Mouse (Mus musculus) testis, adult 2 months (tissue): Measurements from ENCODE around the gene Tfpi.

ENCODE experiments used
- CTCF ChIP-seq: fragments of 200-500 bp; IDR thresholded peaks from 2 replicates; pipeline ENCODE4 v1.5.1; 2012; ENCODE audit warnings: low read depth, mild to moderate bottlenecking, inconsistent platforms, low read length, moderate library complexity; ENCODE audit not compliant: control insufficient read depth, insufficient read depth, insufficient replicate concordance
- POLR2A ChIP-seq: fragments of 200-500 bp; IDR thresholded peaks from 2 replicates; pipeline ENCODE4 v1.6.1; 2012; ENCODE audit warnings: low read depth, mild to moderate bottlenecking, inconsistent platforms, low read length, moderate library complexity; ENCODE audit not compliant: control insufficient read depth

- TF ChIP-seq CTCF (no peak), POLR2A (no peak)
Measured at GRCm38 (mm10) chr2:84429724-84430123, 46.9 kb downstream of the Tfpi start.
